Mouse (Mus musculus) ovary, postnatal 10 days (tissue): ENCODE measurements around the gene Adcy1.

Source experiments
- DNase-seq: peaks from one replicate; pipeline ENCODE4 v3.0.0; 2022; ENCODE audit warnings: low spot score

The Adcy1 gene

GRCm38 (mm10) chr11:7069762-7070161, 6.5 kb downstream of the Adcy1 start:
- DNase-seq, result no peak

GRCm38 (mm10) chr11:7071617-7072016, 8.3 kb downstream of the Adcy1 start:
- DNase-seq, result no peak

- DNase-seq, result no peak
Observed at GRCm38 (mm10) chr11:7073556-7073955, 10.3 kb downstream of the Adcy1 start.

DNA sequence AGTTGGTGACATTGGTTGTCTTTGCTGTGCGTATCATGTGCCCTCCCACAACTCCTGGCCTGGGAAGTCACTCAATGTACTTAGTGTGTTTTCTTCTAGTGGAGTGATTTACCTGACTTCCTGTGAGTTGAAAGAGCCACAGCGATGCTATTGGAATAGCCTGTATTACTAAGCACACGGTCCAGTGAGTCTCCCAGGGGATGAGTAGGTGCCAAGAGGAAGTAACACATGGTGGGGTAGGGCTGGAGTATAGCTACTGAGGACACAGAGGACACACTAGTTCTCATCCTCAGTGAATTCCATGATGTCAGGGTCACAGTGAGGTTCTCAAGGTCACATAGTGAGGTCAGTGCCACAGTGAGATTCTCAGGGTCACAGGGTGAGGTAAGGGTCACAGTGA, 13.2 kb downstream of the Adcy1 start:
- DNase-seq, result no peak

DNA sequence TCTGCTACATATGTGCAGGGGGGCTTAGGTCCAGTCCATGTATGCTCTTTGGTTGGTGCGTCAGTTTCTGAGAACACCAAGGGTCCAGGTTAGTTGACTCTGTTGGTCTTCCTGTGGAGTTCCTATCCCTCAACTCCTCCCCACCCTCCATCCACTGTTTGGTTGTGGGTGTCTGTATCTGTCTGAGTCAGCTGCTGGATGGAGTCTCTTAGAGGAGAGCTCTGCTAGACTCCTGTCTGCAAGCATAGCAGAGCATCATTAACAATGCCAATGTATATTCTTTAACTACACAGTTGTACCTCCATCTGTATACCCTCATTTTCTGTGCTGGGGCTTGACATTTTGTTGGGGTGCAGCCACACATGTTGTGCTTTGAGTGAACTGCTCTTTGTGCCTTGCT, 18.6 kb downstream of the Adcy1 start:
- no peak for DNase-seq

GRCm38 (mm10) chr11:7083911-7084310, 20.6 kb downstream of the Adcy1 start:
- no peak for DNase-seq

DNA sequence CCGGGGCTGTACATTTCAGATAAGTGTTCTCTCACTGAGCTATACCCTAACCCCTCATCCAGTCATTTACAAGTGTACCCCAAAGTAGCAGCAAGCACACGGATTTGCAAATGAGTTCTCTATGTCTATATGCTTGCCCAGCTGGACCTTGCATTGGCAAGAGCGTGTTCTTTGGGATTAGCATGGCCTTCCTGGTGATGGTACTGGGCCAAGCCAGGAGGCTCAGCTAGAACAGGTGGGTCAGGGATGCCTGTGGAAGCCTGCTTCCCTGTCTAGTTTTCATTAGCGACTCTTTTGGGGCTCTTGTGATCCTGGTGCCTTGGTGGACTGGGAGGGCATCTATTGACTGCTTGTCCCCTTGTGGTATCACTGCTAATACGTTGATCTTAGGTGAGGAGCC, 21.9 kb downstream of the Adcy1 start:
- DNase-seq, result no peak

GRCm38 (mm10) chr11:7091120-7091519, 27.8 kb downstream of the Adcy1 start:
- no peak for DNase-seq

DNA sequence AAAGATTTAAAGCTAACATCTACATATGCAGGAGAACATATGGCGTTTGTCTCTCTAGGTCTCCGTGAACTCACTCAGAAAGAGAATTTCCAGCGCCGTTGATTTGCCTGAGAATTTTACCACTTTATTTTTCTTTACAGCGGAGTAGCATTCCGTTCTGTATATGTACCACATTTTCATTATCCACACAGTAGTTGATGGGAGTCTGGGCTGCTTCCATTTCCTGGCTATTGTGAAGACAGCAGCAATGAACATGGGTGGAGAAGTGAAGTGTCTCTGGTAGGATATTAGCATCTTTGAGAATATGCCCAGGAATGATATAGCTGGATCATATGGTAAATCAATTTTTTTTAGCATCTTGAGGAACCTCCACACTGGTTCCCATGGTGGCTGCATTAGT, 31.6 kb downstream of the Adcy1 start:
- DNase-seq, result no peak

- no peak for DNase-seq
Observed at GRCm38 (mm10) chr11:7101674-7102073, 38.4 kb downstream of the Adcy1 start.

GRCm38 (mm10) chr11:7102256-7103194, 39.2 kb downstream of the Adcy1 start:
- no peak for DNase-seq

DNA sequence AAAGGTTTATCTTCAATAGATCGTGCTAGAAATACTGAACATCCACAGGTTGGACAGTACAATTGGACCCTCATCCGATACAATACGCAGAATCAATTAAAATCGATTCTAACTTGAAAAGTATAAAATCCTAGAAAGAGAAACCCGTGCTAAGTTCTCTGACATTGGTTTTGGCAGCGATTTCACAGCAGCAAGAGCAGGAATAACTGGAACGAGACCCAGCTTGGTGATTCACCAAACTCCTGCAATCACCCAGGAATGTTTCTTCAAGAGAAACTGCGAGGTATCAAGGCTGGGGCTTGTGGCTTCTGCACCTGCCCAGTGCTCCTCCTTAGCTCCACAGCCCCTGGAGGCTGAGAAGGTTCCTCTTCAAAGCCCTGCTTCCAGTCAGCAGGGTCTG, 42.0 kb downstream of the Adcy1 start:
- no peak for DNase-seq

GRCm38 (mm10) chr11:7109131-7109530, 45.8 kb downstream of the Adcy1 start:
- no peak for DNase-seq

- DNase-seq, result no peak
Observed at GRCm38 (mm10) chr11:7113046-7113445, 49.8 kb downstream of the Adcy1 start.

DNA sequence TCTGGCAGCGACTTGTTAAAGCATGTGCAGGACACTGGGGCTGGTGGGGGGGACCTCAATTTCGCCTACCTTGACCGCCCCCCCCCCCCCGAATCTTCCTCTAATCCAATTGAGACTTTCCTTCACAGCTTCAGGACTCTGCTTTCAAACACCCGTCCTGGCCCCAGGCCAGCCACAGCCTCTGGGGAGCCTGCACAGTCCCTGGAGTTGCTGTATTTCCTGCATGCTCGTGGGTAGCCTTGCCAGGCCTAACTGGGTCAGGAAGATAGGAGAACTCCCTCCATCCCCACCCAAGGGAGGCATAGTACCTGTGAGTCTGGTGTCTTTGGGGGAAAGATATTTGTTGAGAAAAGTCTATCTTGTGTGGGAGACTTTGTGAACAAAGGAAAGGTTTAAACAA, 50.4 kb downstream of the Adcy1 start:
- no peak for DNase-seq

- DNase-seq, result no peak
Observed at GRCm38 (mm10) chr11:7114312-7114711, 51.0 kb downstream of the Adcy1 start.

GRCm38 (mm10) chr11:7116647-7117046, 53.4 kb downstream of the Adcy1 start:
- DNase-seq, result no peak

DNA sequence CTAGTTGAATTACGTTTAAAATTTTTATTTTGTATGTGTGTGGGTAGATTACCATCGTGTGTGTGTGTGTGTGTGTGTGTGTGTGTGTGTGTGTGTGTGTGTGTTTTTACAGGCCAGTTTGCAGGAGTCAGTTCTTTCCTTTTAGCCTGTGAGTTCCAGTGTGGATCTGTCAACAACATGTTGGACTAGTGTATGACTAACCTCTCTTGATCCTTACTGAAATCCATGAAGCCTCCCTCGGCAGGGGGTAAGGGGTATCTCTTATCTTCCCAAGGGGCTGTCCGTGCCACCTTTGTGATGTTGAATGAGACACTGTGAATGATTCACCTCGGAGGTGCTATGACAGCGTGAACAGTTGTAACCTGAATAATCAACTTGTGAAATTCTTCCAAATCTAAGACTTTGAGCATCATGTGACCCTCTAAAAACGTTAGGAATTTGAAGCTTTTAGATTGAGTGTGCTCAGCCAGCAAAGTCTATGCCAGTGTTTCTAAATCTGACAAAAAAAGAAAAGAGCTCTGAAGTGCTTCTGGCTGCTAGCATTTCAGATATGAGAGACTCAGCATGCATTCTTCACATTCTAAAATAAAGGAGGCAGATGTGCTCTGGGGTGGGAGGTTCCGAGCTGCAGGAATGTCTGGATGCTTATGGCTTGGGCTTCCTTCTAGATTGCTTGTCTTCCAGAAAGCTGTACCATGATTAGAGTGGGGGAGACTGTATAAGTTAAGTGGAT, 66.2 kb downstream of the Adcy1 start:
- no peak for DNase-seq

GRCm38 (mm10) chr11:7132736-7133387, 69.6 kb downstream of the Adcy1 start:
- DNase-seq, result no peak

GRCm38 (mm10) chr11:7133736-7134135, 70.4 kb downstream of the Adcy1 start:
- no peak for DNase-seq

DNA sequence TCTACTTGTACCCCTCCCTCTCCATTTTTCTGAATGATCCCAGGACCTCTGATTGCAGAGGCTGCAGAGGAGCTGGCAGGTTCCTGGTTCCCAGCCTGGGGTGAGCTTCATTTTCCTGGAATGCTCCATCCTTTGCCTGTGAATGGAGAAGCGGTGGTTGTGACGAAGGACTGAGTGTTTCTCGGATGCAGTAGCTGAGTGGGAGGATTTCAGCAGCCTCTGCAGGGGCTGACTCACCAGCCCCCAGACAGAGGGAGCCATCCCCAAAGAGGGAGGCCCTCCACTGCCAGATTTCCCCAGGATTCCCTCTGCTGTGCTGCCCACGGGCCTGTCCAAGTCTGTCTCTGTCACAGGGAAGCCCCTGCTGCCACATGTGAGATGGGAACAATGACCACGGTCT, 71.0 kb downstream of the Adcy1 start:
- DNase-seq, result no peak

- no peak for DNase-seq
Observed at GRCm38 (mm10) chr11:7135301-7135700, 72.0 kb downstream of the Adcy1 start.

- no peak for DNase-seq
Observed at GRCm38 (mm10) chr11:7135763-7136162, 72.5 kb downstream of the Adcy1 start.
